Mouse (Mus musculus): ENCODE results near the gene Zdhhc1. TPM values are rescaled to one million over a fixed set of nuclear protein-coding genes. Genes with fewer than 3 reads are reported as not detected.

Gene Zdhhc1
- 7.3 and 10.1 TPM in 2 replicates for polyA plus RNA-seq (2011; ENCODE audit: insufficient read depth, insufficient read length, low replicate concordance, missing spikeins)

DNA sequence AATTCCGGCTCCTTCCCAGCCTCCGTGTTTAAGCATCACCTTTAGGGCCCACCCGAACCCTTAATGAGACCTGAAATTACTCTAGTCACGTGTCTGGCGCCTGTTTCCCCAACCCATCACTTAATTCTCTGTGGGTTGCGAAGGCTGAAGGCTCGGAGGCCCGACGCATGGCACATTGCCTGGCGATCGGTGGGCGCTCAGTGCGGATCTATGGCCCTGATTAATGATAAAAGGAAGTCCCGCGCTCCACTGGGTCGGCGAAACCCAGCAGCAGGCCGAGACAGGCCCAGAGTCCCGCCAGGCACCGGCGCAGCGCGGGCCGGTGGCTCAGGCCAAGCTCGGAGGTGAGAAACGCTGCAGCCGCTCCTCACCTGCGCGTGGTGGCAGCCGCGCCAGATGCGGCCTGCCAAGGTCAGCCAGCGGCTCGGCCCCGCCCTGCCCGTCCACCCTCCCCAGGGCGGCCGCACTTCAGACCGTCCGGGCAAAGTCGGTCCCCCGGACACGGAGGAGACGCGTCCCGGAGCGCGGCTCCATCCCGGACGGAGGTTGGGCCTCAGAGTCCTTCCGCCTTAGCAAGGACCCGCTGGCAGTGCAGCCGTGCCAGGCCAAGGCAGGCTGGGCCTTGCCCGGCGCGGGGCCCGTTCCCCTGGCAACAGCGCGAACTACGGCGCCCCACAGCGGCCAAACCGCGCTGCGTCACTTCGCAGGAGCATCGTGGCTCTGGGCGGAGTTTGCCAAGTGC lies at the start of gene Zdhhc1:
Gene Zdhhc1, minus strand, starts transcription at position 464 of the 742 bp plus-strand sequence.
- peak within 1 kb of the TSS; percentile 33; the same call in 1 of the 2 replicates for H3K27ac ChIP-seq (ENCODE audit: control insufficient read depth, insufficient read depth, low read depth, low read length, poor library complexity)
- WGBS: under 1% methylated on average over 68 of the region's 68 CpGs
- TF ChIP-seq CTCF (IDR thresholded peaks at IDR 0.05; ENCODE audit: control insufficient read depth, insufficient read depth, low read length) (peak; percentile 65), POLR2A (IDR thresholded peaks at IDR 0.05; ENCODE audit: borderline replicate concordance, control insufficient read depth, low read depth, low read length) (peak; percentile 47; the same call in 1 of the 2 replicates)

DNA sequence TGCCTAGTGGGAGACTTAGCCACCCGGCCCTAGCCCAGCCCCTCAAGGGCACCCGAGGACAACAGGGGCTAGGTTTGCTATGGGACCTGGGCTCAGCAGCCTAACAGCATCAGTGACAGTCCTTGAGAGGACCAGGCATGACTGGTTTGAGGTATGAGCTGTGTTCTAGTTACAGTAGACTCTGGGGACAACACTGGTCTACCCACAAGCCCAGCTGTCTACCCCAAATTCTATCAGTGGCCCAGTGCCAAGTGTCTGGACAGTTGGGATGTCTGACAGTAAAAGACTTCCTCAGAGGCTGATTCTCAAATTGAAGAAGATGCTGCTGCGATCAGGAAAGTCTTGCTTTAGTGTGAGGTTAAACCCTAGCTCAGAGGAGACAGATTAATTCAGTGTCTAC lies 48.5 kb upstream of the Zdhhc1 start:
- Histone ChIP-seq H3K4me3 (replicated peaks; ENCODE audit: control insufficient read depth, low read depth, low read length) (no peak overlapping the region), H3K27ac (ENCODE audit: control insufficient read depth, insufficient read depth, low read depth, low read length, poor library complexity) (peak overlapping the region; percentile 36; the same call in 1 of the 2 replicates), H3K4me1 (ENCODE audit: control insufficient read depth, insufficient read depth, low read length) (peaks cover 7% of the 10 kb centered on the region)
- TF ChIP-seq CTCF (IDR thresholded peaks at IDR 0.05; ENCODE audit: control insufficient read depth, insufficient read depth, low read length): no peak
- TF ChIP-seq POLR2A (IDR thresholded peaks at IDR 0.05; ENCODE audit: borderline replicate concordance, control insufficient read depth, low read depth, low read length): no peak
- 71% methylated on average over 3 of the region's 3 CpGs for WGBS

More for the DNA sequence above, at the start of gene Zdhhc1:
- Histone ChIP-seq H3K4me3 (replicated peaks; ENCODE audit: control insufficient read depth, low read depth, low read length) (peak within 1 kb of the TSS; percentile 83), H3K4me1 (ENCODE audit: control insufficient read depth, insufficient read depth, low read length) (no peaks in the 10 kb centered on the region; the same call in 1 of the 2 replicates)

GRCm38 (mm10) chr8:105544544-105545205 lies 48.0 kb upstream of the Zdhhc1 start:
- H3K27ac ChIP-seq (ENCODE audit: control insufficient read depth, insufficient read depth, low read depth, low read length, poor library complexity): peak overlapping the region; percentile 36; the same call in 1 of the 2 replicates
- WGBS: 73% methylated on average over 7 of the region's 7 CpGs
- peaks cover 7% of the 10 kb centered on the region for H3K4me1 ChIP-seq (ENCODE audit: control insufficient read depth, insufficient read depth, low read length)
- H3K4me3 ChIP-seq (replicated peaks; ENCODE audit: control insufficient read depth, low read depth, low read length): no peak overlapping the region
- TF ChIP-seq POLR2A (IDR thresholded peaks at IDR 0.05; ENCODE audit: borderline replicate concordance, control insufficient read depth, low read depth, low read length): no peak
- no peak for TF ChIP-seq CTCF (IDR thresholded peaks at IDR 0.05; ENCODE audit: control insufficient read depth, insufficient read depth, low read length)

DNA sequence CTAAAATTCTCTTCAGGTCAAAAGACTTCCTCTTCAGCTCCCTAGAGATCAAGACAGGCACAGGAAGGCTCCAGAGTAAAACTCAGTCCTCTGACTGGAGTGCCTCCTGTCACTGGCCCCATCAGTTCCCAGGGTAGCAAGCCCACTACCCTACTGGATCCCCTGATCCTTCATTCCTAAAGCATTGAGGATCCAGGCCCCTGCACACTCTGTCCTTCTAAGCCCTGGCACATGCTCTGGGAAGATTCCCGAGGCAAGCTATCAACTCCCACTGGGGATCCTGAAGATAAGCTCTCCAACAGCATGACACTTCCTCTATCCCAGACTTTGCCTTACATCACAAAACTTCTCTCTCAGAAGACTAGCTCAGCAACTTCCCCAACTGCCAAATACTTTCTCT lies 47.0 kb upstream of the Zdhhc1 start:
- WGBS: 10% methylated on average over 1 of the region's 1 CpGs
- no peak overlapping the region for H3K4me3 ChIP-seq (replicated peaks; ENCODE audit: control insufficient read depth, low read depth, low read length)
- H3K27ac ChIP-seq (ENCODE audit: control insufficient read depth, insufficient read depth, low read depth, low read length, poor library complexity): peak overlapping the region; percentile 37; the same call in 1 of the 2 replicates
- TF ChIP-seq CTCF (IDR thresholded peaks at IDR 0.05; ENCODE audit: control insufficient read depth, insufficient read depth, low read length): no peak
- no peak for TF ChIP-seq POLR2A (IDR thresholded peaks at IDR 0.05; ENCODE audit: borderline replicate concordance, control insufficient read depth, low read depth, low read length)
- H3K4me1 ChIP-seq (ENCODE audit: control insufficient read depth, insufficient read depth, low read length): peaks cover 7% of the 10 kb centered on the region

- H3K4me1 ChIP-seq (ENCODE audit: control insufficient read depth, insufficient read depth, low read length): peaks cover 7% of the 10 kb centered on the region
- TF ChIP-seq CTCF (IDR thresholded peaks at IDR 0.05; ENCODE audit: control insufficient read depth, insufficient read depth, low read length): no peak
- TF ChIP-seq POLR2A (IDR thresholded peaks at IDR 0.05; ENCODE audit: borderline replicate concordance, control insufficient read depth, low read depth, low read length): no peak
- WGBS: 68% methylated on average over 2 of the region's 2 CpGs
- no peak overlapping the region for H3K27ac ChIP-seq (ENCODE audit: control insufficient read depth, insufficient read depth, low read depth, low read length, poor library complexity)
- no peak overlapping the region for H3K4me3 ChIP-seq (replicated peaks; ENCODE audit: control insufficient read depth, low read depth, low read length)
Observed at GRCm38 (mm10) chr8:105542808-105543207, 46.1 kb upstream of the Zdhhc1 start.

DNA sequence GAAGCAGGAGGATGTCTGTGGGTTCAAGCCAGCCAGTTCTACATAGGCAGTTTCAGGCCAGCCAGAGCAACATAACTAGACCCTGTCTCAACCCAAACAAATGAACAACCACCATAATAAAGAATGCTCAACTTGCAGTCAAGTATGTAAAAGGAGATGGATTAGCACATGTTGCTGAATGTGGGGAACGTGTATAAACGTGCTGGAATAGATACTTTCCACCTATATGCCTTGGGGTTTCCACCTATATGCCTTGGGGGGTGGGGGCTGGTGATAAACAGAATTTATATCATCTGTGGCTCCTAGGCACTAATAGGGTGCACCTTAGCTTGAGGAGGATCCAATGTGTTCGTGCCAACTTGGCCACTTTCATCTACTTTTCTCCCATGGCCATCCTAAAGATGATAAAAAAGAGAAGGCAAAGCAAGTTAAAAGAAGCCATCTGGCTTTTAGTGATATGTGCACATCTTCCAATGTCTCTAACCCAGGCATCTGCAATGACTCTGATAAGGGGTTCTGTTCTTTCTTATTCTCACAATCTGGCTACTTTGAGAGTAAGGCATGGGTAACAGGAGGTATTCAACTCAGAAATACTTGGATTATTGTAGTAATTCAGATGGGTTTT lies 45.4 kb upstream of the Zdhhc1 start:
- Histone ChIP-seq H3K4me1 (ENCODE audit: control insufficient read depth, insufficient read depth, low read length) (peaks cover 7% of the 10 kb centered on the region), H3K27ac (ENCODE audit: control insufficient read depth, insufficient read depth, low read depth, low read length, poor library complexity) (peak overlapping the region; percentile 73; the same call in 1 of the 2 replicates), H3K4me3 (replicated peaks; ENCODE audit: control insufficient read depth, low read depth, low read length) (no peak overlapping the region)
- no peak for TF ChIP-seq CTCF (IDR thresholded peaks at IDR 0.05; ENCODE audit: control insufficient read depth, insufficient read depth, low read length)
- TF ChIP-seq POLR2A (IDR thresholded peaks at IDR 0.05; ENCODE audit: borderline replicate concordance, control insufficient read depth, low read depth, low read length): no peak
- 71% methylated on average over 3 of the region's 3 CpGs for WGBS

GRCm38 (mm10) chr8:105538940-105539339 lies 42.2 kb upstream of the Zdhhc1 start:
- TF ChIP-seq POLR2A (IDR thresholded peaks at IDR 0.05; ENCODE audit: borderline replicate concordance, control insufficient read depth, low read depth, low read length) (no peak), CTCF (IDR thresholded peaks at IDR 0.05; ENCODE audit: control insufficient read depth, insufficient read depth, low read length) (no peak)
- WGBS: 90% methylated on average over 4 of the region's 4 CpGs
- H3K27ac ChIP-seq (ENCODE audit: control insufficient read depth, insufficient read depth, low read depth, low read length, poor library complexity): no peak overlapping the region
- no peak overlapping the region for H3K4me3 ChIP-seq (replicated peaks; ENCODE audit: control insufficient read depth, low read depth, low read length)
- peaks cover 3% of the 10 kb centered on the region for H3K4me1 ChIP-seq (ENCODE audit: control insufficient read depth, insufficient read depth, low read length)

Measured in bone marrow, adult 2 months (tissue).